Mouse (Mus musculus): ENCODE data around the gene Tub.

Tub gene

DNA sequence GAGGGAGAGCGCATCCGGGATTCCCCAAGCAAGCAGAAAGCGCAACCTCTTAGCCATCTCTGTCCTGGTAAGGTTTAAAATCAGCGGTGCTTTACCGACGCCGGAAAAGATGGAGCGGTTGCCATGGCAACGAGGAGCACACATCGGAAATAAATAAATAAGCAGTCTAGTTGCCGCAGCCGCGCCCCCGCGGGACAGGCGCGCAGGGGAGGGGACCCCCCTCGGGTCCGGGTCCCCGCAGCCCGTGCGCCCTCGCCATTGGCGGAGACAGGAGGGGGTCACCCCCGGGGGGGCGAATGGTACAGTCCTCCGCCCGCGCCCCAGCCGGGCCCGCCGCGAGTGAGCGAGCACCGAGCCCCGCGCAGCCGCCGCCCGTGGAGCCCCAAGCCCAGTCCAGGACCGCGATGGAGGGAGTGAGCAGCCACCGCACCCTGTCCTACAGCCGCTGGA, at the start of gene Tub:
Tub (plus strand) TSS at position 27 of the 450 bp plus-strand sequence.
- DNase-seq, result peak; percentile 81

DNA sequence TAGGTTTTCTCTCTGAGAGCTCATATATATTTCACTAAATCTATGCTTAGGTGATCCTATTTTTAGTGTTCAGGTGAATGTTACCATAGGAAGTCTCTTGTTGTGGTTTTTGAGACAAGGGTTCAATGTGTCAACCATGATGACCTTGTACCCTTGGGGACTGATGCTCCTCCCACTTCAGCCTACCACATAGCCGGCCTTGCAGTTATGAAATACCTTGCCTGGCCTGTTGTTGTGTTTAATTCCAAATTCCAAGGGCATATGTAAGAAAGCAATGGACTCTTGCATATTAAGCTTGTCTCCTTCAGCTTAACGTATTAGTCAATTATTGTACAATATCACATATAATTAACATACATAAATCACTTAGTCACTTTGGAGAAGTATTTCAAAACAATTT, 46.2 kb upstream of the Tub start:
- DNase-seq, result no peak

DNA sequence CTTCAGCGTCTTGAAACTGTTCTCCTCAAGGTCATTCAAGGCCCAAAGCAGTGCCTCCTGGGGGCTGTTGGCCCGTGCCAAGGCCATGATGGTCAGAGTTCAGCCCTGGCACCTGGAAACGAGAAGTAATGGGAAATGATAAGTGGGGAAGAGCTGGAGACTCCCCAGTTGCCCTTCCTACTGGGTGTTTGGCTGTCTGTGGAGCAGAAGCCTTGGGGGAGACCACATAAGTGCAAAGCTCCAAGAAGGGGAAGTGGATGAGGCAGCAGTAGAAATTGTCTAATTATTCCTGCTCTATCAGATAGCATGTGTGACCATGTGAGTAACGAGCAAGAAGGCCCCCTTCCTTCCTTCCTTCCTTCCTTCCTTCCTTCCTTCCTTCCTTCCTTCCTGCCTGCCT, 23.1 kb upstream of the Tub start:
- no peak for DNase-seq

DNA sequence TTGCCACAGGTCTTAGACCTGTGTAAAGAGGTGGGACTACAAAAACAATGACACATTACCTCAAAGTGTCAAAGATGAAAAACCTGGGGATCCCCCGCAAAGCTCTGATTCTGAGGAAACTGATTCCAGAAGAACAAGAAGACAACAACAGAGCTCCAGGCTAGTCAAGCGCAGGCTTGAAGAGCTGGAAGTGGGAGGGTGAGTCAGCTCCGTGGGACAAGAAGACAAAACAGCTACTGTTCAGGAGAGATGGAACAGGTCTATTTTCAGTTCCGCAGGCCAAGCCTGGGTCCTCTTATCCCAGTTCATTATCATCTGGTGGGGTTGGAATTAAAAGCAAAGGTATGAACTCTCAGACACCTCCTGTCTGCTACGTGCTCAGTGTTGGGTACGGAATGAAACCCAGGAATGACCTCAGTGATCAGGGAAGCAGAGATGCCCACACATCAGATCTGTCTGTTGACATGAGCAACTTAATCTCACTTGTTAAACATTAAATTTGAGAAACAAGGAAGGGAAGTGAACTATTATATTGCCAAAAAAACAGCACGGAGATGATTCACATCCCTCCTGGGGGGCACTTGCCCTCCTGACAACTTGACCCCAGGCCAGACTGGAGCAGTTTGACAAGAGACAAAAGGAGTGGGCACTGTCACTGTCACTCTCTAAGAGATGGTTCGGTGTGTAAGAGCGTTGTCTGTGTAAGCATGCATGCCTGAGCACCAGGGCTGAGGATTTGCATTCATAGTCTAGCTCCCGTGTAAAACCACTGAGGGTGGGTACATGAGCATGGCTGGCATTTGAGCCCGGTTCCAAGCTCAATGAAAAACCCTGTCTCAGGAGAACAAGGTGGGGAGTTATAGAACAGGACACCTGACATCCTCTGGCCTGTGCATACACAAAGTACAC, 21.6 kb upstream of the Tub start:
- DNase-seq, result no peak

DNA sequence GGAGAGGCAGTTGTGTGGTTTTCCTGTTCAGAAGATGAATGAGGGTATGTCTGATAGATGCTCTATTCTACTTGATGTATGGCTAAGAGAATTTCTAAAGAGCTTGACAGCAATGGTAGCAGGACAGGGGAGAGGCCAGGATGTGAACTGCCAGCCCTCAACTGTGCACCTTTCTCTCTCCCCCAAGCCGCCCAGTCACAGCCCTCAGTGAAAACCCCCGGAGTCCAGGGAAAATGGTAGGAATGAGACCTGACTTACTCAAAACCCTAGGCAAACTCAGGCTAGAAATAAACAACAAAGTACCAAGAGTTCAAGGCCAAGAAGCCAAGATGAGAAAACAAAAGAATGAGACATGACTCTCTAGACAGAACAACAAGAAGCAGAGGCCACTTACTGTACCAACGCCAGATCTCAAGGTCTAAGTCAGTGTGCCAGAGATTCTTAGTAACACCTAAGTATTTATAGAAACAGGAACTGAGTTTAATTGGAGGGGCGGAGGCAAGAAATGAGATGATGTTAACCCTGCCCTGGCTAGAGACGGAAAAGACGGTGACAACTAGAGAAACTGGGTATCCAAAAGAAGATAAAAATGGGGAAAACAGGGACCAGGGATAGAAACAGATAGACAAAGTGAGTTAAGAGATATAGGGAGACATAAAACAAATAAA, 20.3 kb upstream of the Tub start, which contains the start of gene Nlrp10:
Nlrp10 (minus strand) TSS at position 453 of the 668 bp plus-strand sequence.
- DNase-seq, result no peak

DNA sequence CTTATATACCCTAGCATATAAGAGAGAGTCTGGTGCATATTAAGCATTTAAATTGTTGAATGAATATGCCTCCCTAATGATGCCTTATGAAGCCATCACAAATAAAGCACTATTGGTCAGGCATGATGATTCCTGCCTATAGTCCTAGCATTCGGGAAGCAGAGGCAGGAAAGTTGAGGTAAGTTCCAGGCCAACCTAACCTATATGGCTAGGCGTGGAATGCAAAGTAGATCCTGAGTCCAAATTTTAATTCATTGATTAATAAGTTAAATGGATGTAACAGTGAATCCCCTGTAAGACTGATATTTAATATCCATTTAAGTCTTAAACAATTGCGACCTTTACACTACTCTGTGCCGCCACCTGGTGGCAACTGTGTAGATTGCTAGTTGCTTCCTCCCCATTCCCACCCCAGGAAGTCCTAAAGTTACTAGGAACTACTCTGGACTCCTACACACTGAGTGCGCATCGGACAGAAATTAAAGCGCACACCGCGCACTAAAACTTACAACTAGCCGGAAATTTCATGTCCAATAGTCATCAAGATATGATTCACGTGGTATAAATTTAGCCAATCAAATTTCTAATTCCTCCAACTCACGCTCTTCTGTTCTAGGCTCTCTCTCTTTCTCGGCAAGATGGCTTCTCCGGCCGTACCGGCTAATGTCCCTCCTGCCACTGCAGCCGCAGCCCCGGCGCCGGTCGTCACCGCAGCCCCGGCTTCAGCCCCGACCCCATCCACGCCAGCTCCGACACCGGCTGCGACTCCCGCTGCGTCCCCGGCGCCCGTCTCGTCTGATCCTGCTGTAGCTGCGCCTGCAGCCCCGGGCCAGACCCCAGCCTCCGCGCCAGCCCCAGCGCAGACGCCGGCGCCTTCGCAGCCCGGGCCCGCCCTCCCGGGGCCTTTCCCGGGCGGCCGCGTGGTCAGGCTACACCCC, 16.1 kb upstream of the Tub start, which contains the start of gene Eif3f:
Eif3f (plus strand) TSS at position 624 of the 938 bp plus-strand sequence.
- peak; percentile 97 for DNase-seq

DNA sequence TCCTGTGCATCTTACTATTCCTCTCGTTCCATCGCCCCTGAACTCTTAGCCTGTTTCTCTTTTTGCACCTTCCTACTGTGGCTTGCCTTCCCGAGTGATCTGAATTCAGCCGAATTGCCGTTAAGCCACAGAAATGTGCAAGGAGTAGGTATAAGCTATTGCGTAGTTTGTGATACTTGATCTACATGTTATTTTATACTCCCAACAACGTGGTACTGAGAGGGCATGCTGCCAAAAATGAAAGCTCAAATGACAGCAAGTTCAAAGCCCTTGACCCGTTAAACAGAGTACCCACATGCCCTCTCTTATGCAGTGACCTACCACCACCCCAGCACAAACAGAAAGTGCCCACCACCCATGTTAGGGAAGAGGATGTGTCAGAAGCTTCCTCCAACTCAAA, 15.3 kb upstream of the Tub start:
- DNase-seq, result peak; percentile 45

DNA sequence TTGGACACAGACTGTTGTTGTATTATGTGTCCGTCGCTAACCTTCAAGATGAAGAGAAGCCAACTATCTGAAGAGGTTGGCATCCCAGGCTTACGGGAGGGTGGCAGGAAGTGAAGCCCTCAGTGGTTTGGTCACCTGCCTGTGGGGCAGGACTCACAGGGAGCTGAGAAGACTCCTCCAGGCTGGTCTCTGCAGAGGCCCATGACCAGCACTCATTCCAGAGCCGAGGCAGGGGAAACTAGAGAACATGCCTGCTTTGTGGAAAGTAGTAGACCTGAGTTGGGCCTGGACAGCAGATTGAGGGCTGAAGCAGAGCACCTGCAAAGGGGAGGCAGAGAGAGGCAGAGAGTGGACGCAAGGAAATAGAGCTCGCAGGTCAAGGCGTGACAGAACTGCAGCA, 14.7 kb upstream of the Tub start:
- no peak for DNase-seq

DNA sequence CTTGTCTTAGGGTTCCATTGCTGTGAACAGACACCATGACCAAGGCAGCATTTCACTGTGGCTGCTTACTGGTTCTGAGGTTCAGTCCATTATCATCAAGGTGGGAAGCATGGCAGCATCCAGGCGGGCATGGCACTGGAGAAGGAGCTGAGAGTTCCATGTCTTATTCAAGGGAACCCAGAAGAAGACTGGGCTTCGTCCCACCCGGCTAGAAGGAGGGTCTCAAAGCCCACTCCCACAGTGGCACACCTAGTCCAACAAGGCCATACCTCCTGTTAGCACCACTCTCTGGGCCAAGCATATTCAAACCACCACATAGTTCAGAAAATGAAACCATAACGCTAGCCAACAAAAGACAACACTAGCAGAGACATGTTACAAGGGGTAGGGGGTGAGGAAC, 13.5 kb upstream of the Tub start:
- DNase-seq, result peak; percentile 2

DNA sequence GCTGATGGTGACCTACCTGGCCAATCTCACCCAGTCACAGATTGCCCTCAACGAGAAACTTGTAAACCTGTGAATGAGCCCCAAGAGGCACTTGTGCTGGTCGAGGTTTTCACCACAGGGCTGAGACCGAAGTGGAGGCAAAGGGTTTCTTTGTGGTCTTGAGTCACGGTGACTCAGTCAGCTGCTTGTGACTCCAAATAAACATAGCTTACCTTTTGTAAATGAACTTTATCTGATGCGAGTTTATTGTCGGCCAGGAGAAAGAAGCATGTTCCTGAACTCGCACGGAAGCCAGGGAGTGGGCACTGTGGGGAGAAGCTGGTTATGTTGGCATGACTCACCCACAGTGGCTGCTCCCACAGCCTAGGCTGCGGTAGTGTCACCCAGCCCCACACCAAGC, 8.7 kb upstream of the Tub start:
- DNase-seq, result no peak

DNA sequence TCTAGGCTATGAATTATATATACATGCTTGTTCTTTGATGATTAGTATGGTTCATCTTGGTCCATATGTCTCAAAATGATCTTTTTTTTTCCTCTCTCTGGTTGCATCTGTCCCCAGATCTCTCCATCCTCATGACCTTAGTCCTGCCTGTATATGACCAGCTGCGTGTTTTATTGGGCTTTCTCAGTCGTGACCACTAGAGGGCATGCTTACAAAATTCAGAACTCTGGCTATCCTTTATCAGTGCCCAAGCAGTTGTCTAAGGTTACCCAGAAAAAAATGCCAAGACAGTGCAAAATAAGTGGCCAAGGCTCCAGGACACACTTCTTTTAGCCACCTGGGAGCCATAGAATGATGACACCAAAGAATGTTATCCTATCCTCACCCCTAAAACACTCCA, 6.1 kb upstream of the Tub start:
- peak; percentile 52 for DNase-seq

DNA sequence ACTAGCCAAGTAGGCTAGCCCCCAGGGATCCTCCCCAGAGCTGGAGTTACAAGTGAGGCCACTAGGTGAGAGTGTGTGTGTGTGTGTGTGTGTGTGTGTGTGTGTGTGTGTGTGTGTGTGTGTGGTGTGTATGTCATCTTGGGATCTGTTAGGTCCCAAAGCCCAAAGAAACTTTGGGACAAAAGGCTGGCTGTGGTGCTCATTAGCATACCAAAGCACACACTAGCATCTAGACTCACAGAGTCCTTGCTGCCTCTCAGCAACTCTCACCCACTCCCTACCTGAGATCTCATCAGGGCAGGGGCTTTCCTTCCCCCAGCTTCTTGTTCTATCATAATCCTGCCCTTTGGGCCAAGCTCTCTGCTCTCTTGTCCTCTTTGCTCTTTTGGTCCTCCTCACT, 1.5 kb upstream of the Tub start:
- DNase-seq, result no peak

DNA sequence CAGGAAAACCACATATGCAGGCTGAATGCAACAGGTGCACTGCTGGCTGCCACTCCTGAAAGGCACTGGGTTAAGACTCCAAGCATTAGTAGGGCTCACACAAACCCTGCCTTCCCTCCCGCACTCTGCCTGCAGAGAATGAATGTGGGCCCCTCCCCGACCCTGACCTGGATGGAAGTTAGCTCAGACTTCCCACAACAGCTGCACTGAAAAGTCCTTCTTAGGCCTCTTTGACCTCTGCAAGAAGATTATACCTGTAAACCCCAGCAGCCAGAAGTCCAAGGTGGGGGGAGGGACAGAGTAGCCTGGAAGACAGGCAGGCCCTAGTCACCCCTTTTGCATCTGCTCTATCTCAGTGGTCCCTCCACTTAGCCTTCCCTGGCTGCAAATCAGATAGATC, 837 bp upstream of the Tub start:
- no peak for DNase-seq

DNA sequence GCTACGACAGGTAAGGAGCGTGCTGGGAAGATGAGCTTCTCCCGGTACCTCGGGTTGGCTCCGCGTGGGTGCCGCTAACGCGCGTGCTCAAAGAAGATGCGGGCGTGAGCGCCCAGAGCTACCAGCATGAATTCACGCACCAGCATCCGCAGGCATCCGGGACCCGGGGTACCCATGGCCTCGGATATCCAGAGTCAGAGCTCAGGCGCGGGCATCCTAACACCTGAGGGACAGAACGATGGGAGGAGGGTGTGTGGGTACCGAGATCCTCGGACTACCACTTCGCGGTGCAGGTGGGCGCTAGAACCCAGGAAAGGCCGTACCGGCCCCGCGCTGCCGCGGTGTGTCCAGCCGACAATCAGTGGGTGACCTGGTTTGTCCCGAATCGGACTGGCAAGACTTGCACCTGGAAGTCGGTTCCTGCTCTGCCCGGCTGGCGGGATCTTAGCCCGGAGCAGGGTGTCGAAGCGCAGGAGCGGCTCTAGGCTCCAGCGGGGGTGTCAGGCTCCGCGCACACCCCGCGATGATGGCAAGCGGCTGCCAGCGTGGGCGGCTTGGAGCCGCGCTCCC, 709 bp downstream of the Tub start:
- DNase-seq, result peak; percentile 68

DNA sequence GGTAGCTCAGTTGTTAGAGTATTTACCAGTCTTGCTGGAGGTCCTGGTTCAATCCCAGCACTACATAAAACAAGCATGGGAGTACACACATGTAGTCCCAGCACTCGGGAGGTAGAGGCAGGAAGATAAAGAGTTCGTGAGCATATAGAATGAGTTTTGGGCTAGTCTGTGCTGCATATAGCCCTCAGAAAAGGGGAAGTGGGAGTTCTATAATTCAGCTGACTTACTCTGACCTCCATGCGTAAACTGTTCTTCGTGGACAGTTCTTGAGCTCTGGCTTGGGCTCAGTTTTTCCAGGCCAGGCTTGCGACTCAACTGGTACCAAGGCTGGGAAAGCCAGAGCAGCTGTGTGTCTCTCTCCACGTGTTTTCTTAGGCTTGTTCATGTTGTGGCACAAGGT, 2.7 kb downstream of the Tub start:
- DNase-seq, result no peak

DNA sequence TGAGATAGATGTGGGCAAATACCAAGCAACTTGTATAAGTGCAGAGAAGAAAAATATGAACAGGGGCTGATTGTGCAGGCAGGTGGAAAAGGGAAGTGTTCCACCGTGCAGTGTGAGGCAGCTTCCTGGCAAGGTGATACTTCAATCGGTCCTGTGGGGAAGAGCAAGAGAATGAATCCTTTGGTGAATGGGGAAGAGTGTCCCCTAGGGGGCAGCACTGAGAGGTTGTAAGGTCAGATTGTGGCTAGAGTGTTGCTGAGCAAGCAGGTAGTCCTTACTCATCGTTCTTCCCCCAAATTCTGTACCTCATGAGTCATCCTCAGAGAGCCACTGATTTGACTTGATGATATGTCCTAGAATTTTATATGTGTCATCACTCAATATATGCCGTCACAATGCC, 4.0 kb downstream of the Tub start:
- DNase-seq, result no peak

DNA sequence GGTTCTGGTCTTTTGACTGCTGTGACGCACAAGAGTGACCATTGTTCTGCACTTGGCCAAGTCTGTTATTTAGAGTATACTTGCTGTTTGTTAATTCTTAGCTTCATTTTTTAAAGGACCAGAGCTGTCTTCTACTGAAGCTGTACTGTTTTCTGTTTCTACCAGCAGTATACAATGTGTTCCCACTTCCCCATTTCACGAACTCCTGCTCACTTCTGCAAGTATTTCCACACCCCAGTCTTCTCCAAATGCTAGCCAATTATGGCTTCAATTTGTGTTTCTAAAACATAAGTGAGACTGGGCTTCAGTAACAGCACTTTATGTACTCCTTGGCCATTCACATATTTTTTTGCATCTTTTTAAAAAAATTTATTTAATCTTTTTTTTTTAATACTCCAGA, 7.6 kb downstream of the Tub start:
- DNase-seq, result no peak

DNA sequence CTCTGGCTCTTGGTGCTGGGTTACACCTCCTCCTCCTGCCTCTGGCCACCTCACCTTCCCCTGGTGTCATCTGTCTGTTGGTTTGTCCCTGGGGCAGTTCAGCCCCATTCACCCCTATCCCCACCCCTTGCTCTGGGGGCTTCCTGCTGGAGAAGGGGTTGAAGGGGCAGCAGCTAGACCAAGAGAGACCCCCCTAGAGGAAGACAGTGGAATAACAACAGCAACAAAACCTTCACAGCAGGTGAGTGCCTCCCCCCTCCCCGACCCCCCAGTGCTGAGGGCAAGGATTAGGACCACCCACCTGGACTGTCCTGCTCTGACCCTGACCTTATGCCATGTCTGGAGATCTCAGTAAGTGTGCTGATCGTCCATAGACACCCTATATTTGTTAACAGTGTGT, 15.8 kb downstream of the Tub start:
- DNase-seq, result no peak

DNA sequence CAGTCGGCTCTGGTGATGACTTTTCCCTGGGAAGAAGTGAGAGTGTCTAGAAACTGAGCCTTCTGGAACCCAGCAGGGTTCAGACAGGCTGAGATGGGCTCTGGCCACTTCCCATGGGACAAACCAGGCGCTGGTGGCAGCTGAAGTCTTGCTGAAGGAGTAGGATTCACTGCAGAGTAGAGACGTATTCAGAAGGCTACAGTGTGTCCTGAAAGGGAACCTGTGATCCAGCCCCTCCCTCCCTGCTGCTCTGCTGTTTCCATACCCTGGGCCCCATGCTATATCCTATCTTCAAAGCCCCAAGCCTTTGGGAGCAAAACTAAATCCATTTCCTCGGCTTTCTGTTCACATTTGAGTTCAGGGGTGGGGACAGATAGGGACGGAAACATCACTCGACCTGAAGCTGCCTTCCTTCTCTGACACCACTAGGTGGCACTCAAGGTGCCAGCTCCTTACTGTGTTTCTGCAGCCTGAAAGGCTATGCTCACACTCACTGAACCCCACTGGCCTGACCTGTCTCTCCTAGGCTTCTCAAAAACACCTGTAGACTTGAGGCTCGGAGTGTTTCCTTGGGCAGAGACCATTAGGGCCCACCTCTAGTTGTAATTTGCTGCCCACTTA, 16.7 kb downstream of the Tub start:
- peak; percentile 77 for DNase-seq

DNA sequence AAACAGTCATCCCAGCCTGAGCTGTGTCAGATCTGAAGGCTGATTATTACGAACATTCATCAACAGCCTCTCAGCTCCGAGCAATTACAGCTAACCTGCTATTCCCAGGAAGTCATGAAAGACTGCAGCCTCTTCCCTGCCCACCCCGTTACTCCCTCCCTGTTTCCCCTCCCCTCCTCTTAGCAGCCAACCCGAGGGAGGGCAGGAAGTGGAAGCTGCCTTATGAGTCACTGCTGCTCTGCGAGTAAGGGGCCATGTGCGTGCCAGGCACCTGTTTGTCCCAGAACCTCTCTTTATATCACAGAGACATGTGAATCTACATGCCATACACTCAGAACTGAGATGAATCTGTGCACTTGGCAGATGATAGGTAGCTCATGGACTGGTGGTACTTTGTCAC, 18.1 kb downstream of the Tub start:
- DNase-seq, result no peak

DNA sequence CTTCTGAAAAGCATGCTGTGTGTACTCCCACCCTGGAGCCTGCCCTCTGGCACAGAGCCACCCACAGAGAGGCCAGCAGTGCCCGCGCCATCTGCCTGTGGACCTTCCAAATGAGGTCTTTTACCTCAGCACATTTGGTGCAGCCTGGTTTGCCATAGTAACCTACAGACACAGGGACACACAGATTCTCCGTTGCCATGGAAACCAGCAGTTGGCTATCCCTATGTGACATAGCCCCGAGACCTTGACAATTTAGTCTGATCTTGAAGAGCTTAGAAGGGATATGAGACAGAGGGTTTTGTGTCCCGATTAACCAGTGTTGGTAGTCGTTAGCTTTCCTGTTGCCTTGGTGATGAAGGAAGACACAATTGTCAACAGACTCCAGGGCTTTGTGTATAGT, 22.1 kb downstream of the Tub start:
- peak; percentile 82 for DNase-seq

Data from cerebellum, adult 9-11 months (tissue).